Mouse (Mus musculus): ENCODE measurements at regions not wholly inside any gene's neighbourhood (a gene's known extent, or its start where the extent isn't known, plus 50 kb on each side); places are given as distances from the start of the nearest gene placed in this dataset.

GRCm38 (mm10) chr12:12147847-12148246 lies 114.1 kb upstream of the Fam49a start:
- TF ChIP-seq POLR2A (IDR thresholded peaks at IDR 0.05; ENCODE audit: insufficient read length, low read depth) (no peak), E2F4 (IDR thresholded peaks at IDR 0.05; ENCODE audit: insufficient read depth) (no peak), POLR2AphosphoS2 (IDR thresholded peaks at IDR 0.05; ENCODE audit: insufficient read length, low read depth) (no peak), TCF12 (IDR thresholded peaks at IDR 0.05; ENCODE audit: insufficient read depth, poor library complexity, severe bottlenecking) (no peak), USF1 (IDR thresholded peaks at IDR 0.05; ENCODE audit: low read depth) (no peak), CEBPB (IDR thresholded peaks at IDR 0.05; ENCODE audit: insufficient read depth, poor library complexity, severe bottlenecking) (no peak), TCF3 (IDR thresholded peaks at IDR 0.05; ENCODE audit: insufficient read length, low read depth) (no peak), SRF (IDR thresholded peaks at IDR 0.05; ENCODE audit: control insufficient read depth, insufficient read length, low read depth) (no peak)

Data from myocyte (in vitro differentiated cells).